Mouse (Mus musculus): ENCODE measurements around the gene Zfp36l2. TPM values are rescaled to one million over a fixed set of nuclear protein-coding genes. Genes with fewer than 3 reads are reported as not detected.

The Zfp36l2 gene
- polyA plus RNA-seq, 1 experiment from 2014 or later: 35.1 TPM

GRCm38 (mm10) chr17:84154302-84155028 lies 33.3 kb downstream of the Zfp36l2 start:
- no peak for DNase-seq (ENCODE audit: low spot score)

GRCm38 (mm10) chr17:84152976-84153786 lies 34.6 kb downstream of the Zfp36l2 start:
- DNase-seq (ENCODE audit: low spot score): no peak

GRCm38 (mm10) chr17:84152206-84152975 lies 35.4 kb downstream of the Zfp36l2 start:
- no peak for DNase-seq (ENCODE audit: low spot score)

GRCm38 (mm10) chr17:84151306-84151705 lies 36.4 kb downstream of the Zfp36l2 start:
- DNase-seq (ENCODE audit: low spot score): no peak

- no peak for DNase-seq (ENCODE audit: low spot score)
Measured at GRCm38 (mm10) chr17:84150291-84150690, 37.5 kb downstream of the Zfp36l2 start.

GRCm38 (mm10) chr17:84149566-84149965 lies 38.2 kb downstream of the Zfp36l2 start:
- DNase-seq (ENCODE audit: low spot score): no peak

- no peak for DNase-seq (ENCODE audit: low spot score)
Measured at GRCm38 (mm10) chr17:84148499-84149484, 39.0 kb downstream of the Zfp36l2 start.

- DNase-seq (ENCODE audit: low spot score): no peak
Measured at GRCm38 (mm10) chr17:84147183-84148108, 40.3 kb downstream of the Zfp36l2 start.

GRCm38 (mm10) chr17:84146458-84147182 lies 41.1 kb downstream of the Zfp36l2 start:
- DNase-seq (ENCODE audit: low spot score): no peak

- peak; percentile 75 for DNase-seq (ENCODE audit: low spot score)
Measured at GRCm38 (mm10) chr17:84145826-84146287, 41.9 kb downstream of the Zfp36l2 start.

GRCm38 (mm10) chr17:84144762-84145599 lies 42.8 kb downstream of the Zfp36l2 start:
- DNase-seq (ENCODE audit: low spot score): no peak

GRCm38 (mm10) chr17:84144130-84144529 lies 43.6 kb downstream of the Zfp36l2 start:
- no peak for DNase-seq (ENCODE audit: low spot score)

GRCm38 (mm10) chr17:84143219-84143844 lies 44.4 kb downstream of the Zfp36l2 start:
- DNase-seq (ENCODE audit: low spot score): no peak

- no peak for DNase-seq (ENCODE audit: low spot score)
Measured at GRCm38 (mm10) chr17:84141691-84142090, 46.1 kb downstream of the Zfp36l2 start.

- DNase-seq (ENCODE audit: low spot score): no peak
Measured at GRCm38 (mm10) chr17:84140822-84141507, 46.8 kb downstream of the Zfp36l2 start.

- DNase-seq (ENCODE audit: low spot score): no peak
Measured at GRCm38 (mm10) chr17:84137393-84138171, 50.2 kb downstream of the Zfp36l2 start.

Data from thymus, postnatal 0 days (tissue).